22 mouse cellular contexts compared by ENCODE assay signal in the genomic region with DNA sequence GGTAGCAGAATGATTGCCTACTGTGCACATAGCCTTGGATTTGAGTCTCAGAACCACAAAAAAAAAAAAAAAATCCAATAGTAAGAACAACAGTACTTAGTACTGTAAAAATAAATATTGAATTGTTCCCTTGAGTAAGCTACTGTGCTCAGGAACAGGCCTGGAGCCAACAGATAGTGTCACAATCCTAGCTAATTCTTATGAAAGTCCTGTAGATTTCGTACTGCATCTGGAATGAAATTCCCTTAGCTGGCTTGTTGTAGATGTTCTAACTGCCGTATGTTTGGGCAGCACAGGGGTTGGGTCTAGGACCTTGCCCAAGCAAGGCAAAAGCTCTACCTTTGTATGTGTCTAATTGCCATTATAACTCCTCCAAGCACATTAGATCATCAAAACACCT. TPM values are rescaled to one million over a fixed set of nuclear protein-coding genes. Genes with fewer than 3 reads are reported as not detected.
DNase-seq lines count a peak whose midpoint lies in the region; ATAC-seq and TF ChIP-seq lines count a peak whose summit lies in the region.
"Had no signal": no experiment of that assay in that cellular context is flagged by ENCODE, and none has a peak within 500 bp of the region (broad histone marks: within the 10 kb centered on the region; RNA-seq: fewer than 3 reads in every experiment).

No protein-coding gene starts in this region.

- peak; percentile 4 for DNase-seq in kidney, postnatal 10 days
- DNase-seq in kidney, adult 8-10 months: no peak
- peak; percentile 28 to 50 for DNase-seq in adrenal gland, postnatal 36 days
- peak; percentile 52 for DNase-seq in lung, adult 2 months
- DNase-seq in skeletal muscle tissue, adult 2 months (ENCODE audit: low read depth, low spot score): peak; percentile 3
- DNase-seq in left cerebral cortex, postnatal 4 days: no peak
- no peak for DNase-seq in cerebellum, postnatal 14 days
- DNase-seq: cerebellum, adult 2 months; gastrocnemius, postnatal 25 days; heart, postnatal 4 days; kidney, adult 2 months; kidney, postnatal 36 days; retina, postnatal 1 day had no signal

- WGBS in lung, adult 2 months: 55% methylated on average over 2 of the region's 2 CpGs

- H3K4me1 ChIP-seq in lung, adult 2 months (ENCODE audit: control insufficient read depth, insufficient read depth, low read length): no peaks in the 10 kb centered on the region; the same call in 1 of the 2 replicates
- H3K4me1 ChIP-seq: liver, embryonic 15.5 days; megakaryocyte, embryonic 14.5 days; midbrain, embryonic 15.5 days had no signal

- no peak for TF ChIP-seq CTCF in lung, adult 2 months (IDR thresholded peaks at IDR 0.05; ENCODE audit: insufficient read depth, low read length)

- no peak for ATAC-seq in CD4-positive, CD25-positive, alpha-beta regulatory T cell, adult 4 months
- ATAC-seq: activated CD4-positive, CD25-positive, alpha-beta regulatory T cell, adult 4 months; hindbrain, postnatal 0 days; midbrain, embryonic 15.5 days; Patski had no signal

- TF ChIP-seq POLR2A in lung, adult 2 months (IDR thresholded peaks at IDR 0.05; ENCODE audit: borderline replicate concordance, extremely low read depth, low read depth, low read length): no peak

- intact Hi-C loops in left cerebral cortex, postnatal 4 days (cut with DNase I): no loop called here

- no peak overlapping the region for H3K4me3 ChIP-seq in lung, adult 2 months (replicated peaks; ENCODE audit: extremely low read depth, low read depth, low read length)
- H3K4me3 ChIP-seq: embryonic facial prominence, embryonic 13.5 days; liver, embryonic 15.5 days; megakaryocyte, embryonic 14.5 days; midbrain, embryonic 15.5 days had no signal

RNA-seq across cellular contexts. Expression of gene Cds1, which starts 22.9 kb away (rescaled TPM):
- total RNA-seq in adrenal gland, postnatal 36 days (2021): 1 to 10 TPM; 6.5 to 7.7 TPM
- polyA plus RNA-seq in lung, adult 2 months (2012; rRNA removed): 23.6 TPM in 2 replicates
- 10 to 100 TPM; 20.1 to 25.1 TPM for total RNA-seq in left cerebral cortex, postnatal 4 days (2021)
- polyA plus RNA-seq in CD4-positive, CD25-positive, alpha-beta regulatory T cell, adult 4 months (2017; shearing (Covaris generic)): not detected
- polyA plus RNA-seq: activated CD4-positive, CD25-positive, alpha-beta regulatory T cell, adult 4 months; C2C12 had no signal

Comparison
In these comparisons a context has a peak if more than half of its experiments do, and no peak if none do; other contexts are left out.
1. DNase-seq: peak in kidney, postnatal 10 days (single experiment), adrenal gland, postnatal 36 days (2 of 2), lung, adult 2 months (single experiment) and skeletal muscle tissue, adult 2 months (single experiment); none in kidney, adult 8-10 months (0 of 2), left cerebral cortex, postnatal 4 days (single experiment) and cerebellum, postnatal 14 days (0 of 2).